Mouse (Mus musculus): ENCODE data around the gene Rabl2. TPM values are rescaled to one million over a fixed set of nuclear protein-coding genes. Genes with fewer than 3 reads are reported as not detected.

The Rabl2 gene
- 51.8 TPM for polyA plus RNA-seq (2015; fragmentation: Illumina TruSeq; extraction: RNeasy Lipid Tissue Mini Kit (QIAGEN cat#74804); ENCODE audit: low read depth, low replicate concordance)

GRCm38 (mm10) chr15:89591723-89592455, at the start of gene Rabl2:
Gene Rabl2 (minus strand): TSS chr15:89591923.

GRCm38 (mm10) chr15:89568114-89568513, 23.6 kb downstream of the Rabl2 start, which contains the start of gene Acr:
Gene Acr (plus strand): TSS chr15:89568326.

Other genes starting within 250 kb of the Rabl2 start
- 11.3 TPM for gene Lmf2, start 236.3 kb downstream of the Rabl2 start, polyA plus RNA-seq (2015; fragmentation: Illumina TruSeq; extraction: RNeasy Lipid Tissue Mini Kit (QIAGEN cat#74804); ENCODE audit: low read depth, low replicate concordance)
- 80.4 TPM for gene Ncaph2, start 236.2 kb downstream of the Rabl2 start, polyA plus RNA-seq (2015; fragmentation: Illumina TruSeq; extraction: RNeasy Lipid Tissue Mini Kit (QIAGEN cat#74804); ENCODE audit: low read depth, low replicate concordance)
- gene Sco2, start 218.1 kb downstream of the Rabl2 start, polyA plus RNA-seq (2015; fragmentation: Illumina TruSeq; extraction: RNeasy Lipid Tissue Mini Kit (QIAGEN cat#74804); ENCODE audit: low read depth, low replicate concordance) = 29.7 TPM
- gene Tymp, start 214.9 kb downstream of the Rabl2 start, polyA plus RNA-seq (2015; fragmentation: Illumina TruSeq; extraction: RNeasy Lipid Tissue Mini Kit (QIAGEN cat#74804); ENCODE audit: low read depth, low replicate concordance) = 1.7 TPM
- 5.0 TPM for gene Odf3b, start 212.6 kb downstream of the Rabl2 start, polyA plus RNA-seq (2015; fragmentation: Illumina TruSeq; extraction: RNeasy Lipid Tissue Mini Kit (QIAGEN cat#74804); ENCODE audit: low read depth, low replicate concordance)
- gene Klhdc7b, start 207.0 kb downstream of the Rabl2 start, polyA plus RNA-seq (2015; fragmentation: Illumina TruSeq; extraction: RNeasy Lipid Tissue Mini Kit (QIAGEN cat#74804); ENCODE audit: low read depth, low replicate concordance) = 0.46 TPM
- gene Syce3, start 181.4 kb downstream of the Rabl2 start, polyA plus RNA-seq (2015; fragmentation: Illumina TruSeq; extraction: RNeasy Lipid Tissue Mini Kit (QIAGEN cat#74804); ENCODE audit: low read depth, low replicate concordance) = not detected
- 1.5 TPM for gene Cpt1b, start 166.1 kb downstream of the Rabl2 start, polyA plus RNA-seq (2015; fragmentation: Illumina TruSeq; extraction: RNeasy Lipid Tissue Mini Kit (QIAGEN cat#74804); ENCODE audit: low read depth, low replicate concordance)
- gene C730034F03Rik, start 162.3 kb downstream of the Rabl2 start, polyA plus RNA-seq (2015; fragmentation: Illumina TruSeq; extraction: RNeasy Lipid Tissue Mini Kit (QIAGEN cat#74804); ENCODE audit: low read depth, low replicate concordance) = 3.3 TPM
- not detected for gene Gm44502, start 162.2 kb downstream of the Rabl2 start, polyA plus RNA-seq (2015; fragmentation: Illumina TruSeq; extraction: RNeasy Lipid Tissue Mini Kit (QIAGEN cat#74804); ENCODE audit: low read depth, low replicate concordance)
- 58.1 TPM for gene Chkb, start 162.0 kb downstream of the Rabl2 start, polyA plus RNA-seq (2015; fragmentation: Illumina TruSeq; extraction: RNeasy Lipid Tissue Mini Kit (QIAGEN cat#74804); ENCODE audit: low read depth, low replicate concordance)
- gene Mapk8ip2, start 138.0 kb downstream of the Rabl2 start, polyA plus RNA-seq (2015; fragmentation: Illumina TruSeq; extraction: RNeasy Lipid Tissue Mini Kit (QIAGEN cat#74804); ENCODE audit: low read depth, low replicate concordance) = 128 TPM
- 28.4 TPM for gene Arsa, start 114.5 kb downstream of the Rabl2 start, polyA plus RNA-seq (2015; fragmentation: Illumina TruSeq; extraction: RNeasy Lipid Tissue Mini Kit (QIAGEN cat#74804); ENCODE audit: low read depth, low replicate concordance)
- gene Shank3, start 92.3 kb downstream of the Rabl2 start, polyA plus RNA-seq (2015; fragmentation: Illumina TruSeq; extraction: RNeasy Lipid Tissue Mini Kit (QIAGEN cat#74804); ENCODE audit: low read depth, low replicate concordance) = 87.4 TPM
- gene Acr, start 23.6 kb downstream of the Rabl2 start, polyA plus RNA-seq (2015; fragmentation: Illumina TruSeq; extraction: RNeasy Lipid Tissue Mini Kit (QIAGEN cat#74804); ENCODE audit: low read depth, low replicate concordance) = 1.0 TPM
- 6.1 TPM for gene Syt10, start 249.9 kb upstream of the Rabl2 start, polyA plus RNA-seq (2015; fragmentation: Illumina TruSeq; extraction: RNeasy Lipid Tissue Mini Kit (QIAGEN cat#74804); ENCODE audit: low read depth, low replicate concordance)

All from brain, adult 10 weeks (tissue).